Mouse (Mus musculus): ENCODE measurements at regions not wholly inside any gene's neighbourhood (a gene's known extent, or its start where the extent isn't known, plus 50 kb on each side); places are given as distances from the start of the nearest gene placed in this dataset.

DNA sequence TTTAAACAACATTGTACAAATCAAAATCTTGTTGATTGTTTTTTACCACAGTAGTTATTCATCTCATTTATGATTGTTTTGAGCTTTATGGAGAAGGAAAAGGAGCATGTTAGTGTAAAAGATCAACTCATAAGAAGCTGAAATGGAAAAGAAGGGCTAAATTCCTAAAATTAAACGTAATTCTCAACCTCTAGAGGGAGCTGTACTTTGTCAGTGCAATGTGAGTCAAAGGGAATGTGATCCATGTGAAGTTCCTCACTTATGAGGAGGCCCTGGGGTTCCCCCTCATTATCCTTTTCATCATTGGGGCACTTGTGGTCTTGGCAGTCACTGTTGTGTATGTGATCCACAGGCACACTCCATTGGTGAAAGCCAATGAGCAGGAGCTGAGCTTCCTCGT is 54.0 kb upstream of the Vmn2r7 start:
- no peak for DNase-seq (ENCODE audit: low spot score in 2 of 2)

DNA sequence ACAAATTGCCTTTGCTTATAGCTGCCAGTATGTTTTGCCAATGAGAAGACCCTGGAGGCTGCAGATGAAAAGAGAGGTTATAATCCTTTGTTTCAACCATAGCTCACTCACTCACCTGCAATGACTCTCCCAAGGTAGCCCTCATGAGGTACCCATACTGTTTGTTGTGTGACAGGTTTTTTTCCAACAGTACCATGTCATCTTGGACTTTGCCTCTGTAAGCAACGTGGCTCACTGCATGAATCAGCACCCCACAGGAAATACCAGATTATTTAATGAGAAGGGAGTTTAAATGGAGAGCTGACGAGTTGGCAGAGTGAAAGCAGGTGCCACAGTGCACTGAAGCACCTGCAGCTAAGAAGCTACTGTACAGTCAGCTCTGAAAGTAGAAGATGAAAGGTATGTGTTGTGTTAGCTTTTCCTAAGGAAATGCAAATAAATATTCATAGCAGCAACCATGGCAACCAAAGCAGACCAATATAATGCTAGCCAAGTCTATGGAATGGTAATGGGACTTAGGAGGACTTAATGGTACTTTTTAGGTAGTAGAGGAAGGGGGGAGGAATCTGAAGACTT is 56.8 kb upstream of the Vmn2r7 start:
- DNase-seq (ENCODE audit: low spot score in 2 of 2): no peak

DNA sequence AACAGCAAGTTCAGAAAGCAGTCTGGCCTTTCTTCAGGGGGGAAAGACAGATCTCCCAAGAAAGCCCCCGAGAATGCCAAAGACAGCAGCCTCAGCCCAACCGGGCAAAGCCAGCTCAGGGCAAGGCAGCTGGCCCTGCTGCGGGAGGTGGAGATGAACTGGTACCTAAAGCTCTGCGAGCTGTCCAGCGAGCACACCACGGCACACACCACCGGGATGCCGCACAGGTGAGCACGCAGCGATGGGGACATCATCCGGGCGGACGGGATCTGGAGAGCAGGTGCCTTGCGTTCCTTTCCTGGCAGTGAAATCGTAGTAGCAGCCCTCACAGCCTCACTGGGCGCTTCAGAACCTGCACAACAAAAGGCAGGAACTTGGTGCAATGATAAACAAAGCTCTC is 104.7 kb upstream of the Vmn2r7 start:
- no peak for DNase-seq (ENCODE audit: low spot score in 2 of 2)

DNA sequence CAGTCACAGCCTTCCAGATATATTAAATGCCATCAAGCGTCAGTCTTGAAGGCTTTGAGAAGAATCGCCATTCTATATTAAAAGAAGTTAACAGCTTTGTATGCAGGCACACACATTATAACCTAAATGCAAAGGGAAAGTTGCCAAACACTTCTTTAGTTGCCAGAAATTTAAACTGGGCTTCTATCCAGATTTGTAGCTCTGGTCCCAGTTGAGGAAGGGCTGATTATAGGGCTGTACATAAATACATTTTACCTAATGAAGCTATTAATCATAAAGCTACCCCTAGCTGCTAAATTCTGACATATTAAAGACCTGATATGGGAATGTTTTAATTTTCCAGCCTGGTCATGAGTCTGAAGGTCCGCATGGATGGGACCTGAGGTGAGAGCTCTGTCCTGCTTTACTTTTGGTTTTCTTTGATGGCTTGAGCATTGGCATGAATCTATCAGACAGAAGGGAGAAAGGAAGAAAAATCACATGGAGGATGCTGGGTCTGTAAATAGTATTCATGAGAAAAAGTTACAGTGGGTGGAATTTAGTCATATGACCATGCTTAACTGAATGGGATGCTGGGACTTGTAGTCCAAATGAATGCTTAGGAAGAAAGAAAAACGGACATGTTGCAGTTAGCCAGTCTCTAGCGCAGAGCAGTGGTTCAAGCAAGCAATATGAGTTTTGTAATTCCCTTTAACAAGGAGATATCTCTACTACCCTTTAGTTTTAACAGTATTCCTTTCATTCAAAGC is 120.3 kb upstream of the Vmn2r7 start:
- no peak for DNase-seq (ENCODE audit: low spot score in 2 of 2)

DNA sequence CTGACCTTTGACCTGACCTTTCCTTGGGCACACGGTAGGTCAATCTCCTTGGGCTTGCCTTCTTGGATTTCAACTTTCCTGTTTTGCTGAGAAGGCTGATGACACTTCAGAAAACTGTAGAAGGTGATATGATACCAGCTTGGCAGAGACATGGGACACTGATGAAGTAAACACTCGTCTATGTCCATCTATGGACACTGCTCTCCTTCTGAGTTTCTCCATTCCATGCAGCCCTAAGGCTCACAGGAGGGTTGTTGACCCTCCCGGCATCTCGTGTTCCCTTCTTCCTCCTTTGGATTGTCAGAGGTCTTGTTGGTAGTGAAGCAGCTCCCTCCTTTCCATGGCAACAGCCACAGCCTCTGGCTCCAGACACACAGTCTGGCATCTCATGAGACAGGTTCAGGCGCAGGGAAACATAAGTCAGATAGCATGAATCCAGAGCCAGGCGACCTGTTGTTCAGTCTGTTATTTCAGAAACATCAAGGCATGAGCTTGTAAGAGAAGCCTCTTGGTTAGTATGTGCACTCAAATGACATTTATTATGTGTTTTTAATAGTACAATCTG is 120.9 kb upstream of the Vmn2r7 start:
- no peak for DNase-seq (ENCODE audit: low spot score in 2 of 2)

DNA sequence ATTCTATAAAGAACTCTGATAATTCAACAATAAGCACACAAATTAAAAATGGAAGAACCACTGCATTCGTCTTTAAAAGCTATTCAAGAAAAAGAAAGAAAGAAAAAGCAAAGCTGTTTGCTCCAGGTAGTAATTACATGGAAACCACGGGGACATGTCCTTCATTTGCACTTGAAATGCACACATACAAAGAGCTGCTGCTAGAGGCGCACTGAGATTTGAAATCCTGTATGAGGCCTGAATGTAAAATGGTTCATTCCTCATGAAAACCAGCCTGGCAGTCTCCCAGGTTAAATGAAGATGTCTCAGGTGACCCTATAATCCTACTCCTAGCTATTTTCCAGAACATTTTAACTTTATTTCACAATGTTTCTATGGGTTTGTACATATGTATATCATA is 123.7 kb upstream of the Vmn2r7 start:
- no peak for DNase-seq (ENCODE audit: low spot score in 2 of 2)

DNA sequence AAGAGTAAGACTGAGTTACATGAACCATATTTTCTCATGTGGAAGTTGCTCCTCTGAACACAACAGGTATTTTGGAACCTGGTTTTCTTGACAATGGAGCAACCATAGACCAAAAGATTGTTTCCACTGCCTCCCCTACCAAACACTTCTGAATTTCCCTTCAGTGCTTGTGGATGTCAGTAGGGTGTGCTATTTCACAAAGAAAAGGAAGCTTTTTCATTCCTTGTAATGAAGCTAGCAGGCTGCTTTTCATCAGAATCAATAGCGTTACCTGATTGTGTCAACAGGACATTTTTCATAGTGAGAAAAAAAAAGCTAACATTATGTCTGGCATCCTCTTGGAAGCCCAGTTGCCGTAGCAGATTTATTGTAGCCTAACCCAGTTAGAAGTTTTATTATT is 124.8 kb upstream of the Kcnab1 start:
- DNase-seq (ENCODE audit: low spot score in 2 of 2): no peak

DNA sequence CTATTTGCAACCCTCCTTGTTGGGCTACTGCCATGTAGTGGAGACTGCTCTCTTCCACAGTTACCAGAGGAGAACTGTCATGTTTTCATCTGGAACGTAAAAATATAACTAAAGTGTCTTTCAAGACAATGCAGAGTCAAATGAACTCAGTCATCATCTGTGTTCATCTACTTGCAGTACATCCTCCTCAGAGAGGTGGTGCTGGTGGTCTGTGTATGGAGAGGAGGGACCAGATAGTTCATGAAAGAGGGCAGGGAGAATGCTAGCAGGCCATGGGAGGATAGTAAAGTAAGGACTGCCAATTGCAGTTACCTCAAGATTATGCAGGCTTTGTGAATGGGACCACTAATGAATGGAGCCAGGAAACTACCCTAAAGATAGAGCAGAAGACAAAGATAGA is 121.5 kb upstream of the Kcnab1 start:
- peak; percentile 39 to 43 for DNase-seq (ENCODE audit: low spot score in 2 of 2)

DNA sequence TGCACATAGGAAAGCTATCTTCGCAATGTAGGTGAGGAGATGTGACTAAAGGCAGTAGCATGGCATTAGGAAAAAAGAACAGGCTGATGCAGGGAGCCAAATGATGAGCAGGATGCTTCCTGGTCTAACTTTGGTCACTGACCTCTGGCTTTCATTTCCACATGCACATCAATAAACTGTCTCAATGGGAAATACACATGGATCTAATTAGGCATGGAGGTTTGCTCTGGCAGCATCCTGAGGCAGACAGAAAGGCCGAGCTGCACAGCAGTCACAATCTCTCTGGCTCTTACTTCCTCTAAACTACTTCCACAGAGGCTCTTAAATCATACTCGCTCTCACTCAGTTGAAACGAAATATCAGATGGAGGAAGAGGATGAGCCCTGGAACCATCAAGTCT is 112.7 kb upstream of the Kcnab1 start:
- DNase-seq (ENCODE audit: low spot score in 2 of 2): no peak

DNA sequence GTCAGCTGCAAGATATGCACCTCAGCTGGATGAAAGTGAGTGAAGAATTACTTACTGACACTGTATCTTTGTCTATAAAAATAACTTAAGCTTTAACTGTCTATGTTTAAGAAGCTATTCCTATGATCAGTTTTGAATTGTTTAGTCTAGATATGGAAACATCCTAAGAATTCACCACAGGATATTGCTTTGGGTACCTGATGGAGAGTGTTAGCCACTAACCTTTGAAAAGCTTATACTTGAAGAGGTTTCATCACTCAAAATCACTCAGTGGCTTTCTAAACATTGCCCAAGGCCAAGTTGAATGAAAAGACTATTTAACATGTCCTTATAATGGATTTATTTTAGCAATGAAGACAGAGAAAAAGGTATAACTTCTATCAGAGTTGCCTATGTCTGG is 111.6 kb upstream of the Kcnab1 start:
- no peak for DNase-seq (ENCODE audit: low spot score in 2 of 2)

DNA sequence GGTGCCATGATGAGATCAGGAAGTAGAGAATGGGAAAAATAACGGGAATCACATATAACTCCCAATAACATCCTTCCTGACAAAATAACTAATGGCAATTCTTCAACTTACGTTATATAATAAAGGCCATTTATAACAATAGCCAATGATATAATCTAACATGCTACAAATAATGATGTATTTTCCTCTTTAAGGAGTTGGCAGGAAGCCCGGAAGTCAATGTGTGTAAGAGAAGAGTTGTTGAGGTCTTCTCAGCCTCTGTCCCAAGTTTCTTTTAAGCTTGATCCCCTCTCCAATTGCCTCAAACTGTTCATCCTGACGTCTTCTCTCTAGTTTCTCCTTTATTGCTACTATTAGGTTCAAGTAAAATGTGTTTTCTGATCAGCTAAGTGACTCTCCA is 108.1 kb upstream of the Kcnab1 start:
- DNase-seq (ENCODE audit: low spot score in 2 of 2): no peak

DNA sequence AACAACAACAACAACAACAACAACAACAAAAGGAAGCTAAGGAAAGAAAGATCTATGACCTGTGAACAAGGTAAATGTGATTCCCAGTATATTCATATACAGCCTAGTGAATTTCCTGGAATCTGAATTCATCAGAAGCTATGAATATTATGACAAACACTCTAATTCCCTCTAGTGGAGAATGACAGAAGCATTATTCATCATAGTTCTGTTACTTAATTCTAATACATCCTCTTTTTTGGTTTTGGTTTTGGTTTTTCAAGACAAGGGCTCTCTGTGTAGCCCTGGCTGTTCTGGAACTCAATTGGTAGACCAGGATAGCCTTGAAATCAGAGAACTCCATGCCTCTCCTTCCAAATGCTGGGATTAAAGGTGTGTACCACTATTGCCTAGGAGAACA is 106.6 kb upstream of the Kcnab1 start:
- DNase-seq (ENCODE audit: low spot score in 2 of 2): no peak

DNA sequence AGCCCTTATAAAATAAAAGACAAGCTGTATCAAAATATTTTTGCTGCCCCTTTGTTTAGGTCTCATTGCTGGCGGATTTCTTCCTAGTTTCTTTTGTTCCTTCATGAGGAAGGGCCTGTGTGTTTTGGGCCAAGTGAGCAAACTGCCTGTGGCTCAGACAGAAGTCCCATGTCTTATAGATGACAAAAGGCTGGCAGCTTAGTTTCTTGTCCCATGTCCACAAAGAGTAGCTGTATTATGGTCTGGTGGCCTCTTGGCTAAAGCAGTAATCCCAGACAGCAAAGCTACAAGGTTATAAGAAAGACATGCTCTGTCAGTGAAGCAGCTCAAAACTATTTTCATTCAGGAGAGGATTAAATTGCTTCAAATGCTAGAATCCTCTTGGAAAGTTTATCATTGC is 103.1 kb upstream of the Kcnab1 start:
- DNase-seq (ENCODE audit: low spot score in 2 of 2): no peak

DNA sequence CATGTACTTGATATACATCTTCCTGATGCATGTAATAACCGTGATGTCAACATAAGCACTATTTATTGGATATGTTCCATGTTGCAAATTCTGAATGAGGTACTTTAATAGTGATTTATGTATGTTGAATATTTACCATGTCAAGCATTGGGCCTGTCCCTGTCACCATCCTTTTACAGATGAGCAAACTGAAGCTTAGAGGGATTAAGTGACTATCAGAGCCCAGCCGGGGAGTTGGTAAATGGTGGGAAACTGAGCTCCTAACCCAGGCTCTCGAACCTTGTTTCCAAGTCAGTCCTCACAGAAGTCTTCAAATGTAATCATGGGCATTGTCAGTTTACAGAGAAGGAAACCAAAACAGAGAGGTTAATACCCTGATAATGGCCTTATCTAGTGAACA is 102.6 kb upstream of the Kcnab1 start:
- DNase-seq (ENCODE audit: low spot score in 2 of 2): no peak

DNA sequence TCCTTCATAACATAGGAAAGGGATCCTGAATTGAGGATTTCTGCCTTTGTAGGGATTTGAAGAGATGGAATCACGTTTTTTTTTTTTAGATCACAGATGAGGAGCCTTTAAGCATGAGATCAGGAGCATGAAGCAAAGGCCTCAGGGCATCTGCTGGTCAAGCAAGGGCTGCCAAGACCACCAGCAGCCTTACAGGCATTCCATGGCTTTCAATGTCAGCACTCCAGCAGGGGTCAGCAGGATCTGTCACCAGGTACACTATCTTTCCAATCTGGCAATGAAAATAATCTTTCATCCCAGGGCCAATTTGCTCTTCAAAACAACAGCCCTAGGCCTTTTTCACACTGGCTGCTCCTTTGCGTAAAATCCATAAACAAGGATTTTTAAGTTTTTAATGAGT is 85.3 kb upstream of the Kcnab1 start:
- no peak for DNase-seq (ENCODE audit: low spot score in 2 of 2)

DNA sequence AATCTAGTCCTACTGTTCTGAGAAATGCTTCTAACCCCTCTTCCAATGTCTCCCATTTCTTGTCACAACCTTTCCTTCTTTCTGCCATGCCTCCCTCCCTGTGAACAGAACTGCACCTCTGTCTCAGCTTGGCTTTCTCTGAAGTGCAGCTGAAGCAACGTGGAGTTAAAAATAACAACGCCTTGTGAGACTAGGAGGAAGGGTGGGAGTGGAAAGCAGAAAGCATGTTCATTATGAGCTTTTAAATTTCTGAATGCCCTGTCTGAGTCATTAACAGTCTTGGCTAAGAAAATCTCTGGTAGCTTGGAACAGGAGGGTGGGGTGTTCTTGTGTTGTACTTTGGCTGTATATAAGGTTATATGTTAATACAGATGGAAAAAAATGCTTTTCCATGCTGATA is 71.6 kb upstream of the Kcnab1 start:
- DNase-seq (ENCODE audit: low spot score in 2 of 2): peak; percentile 21 to 34

DNA sequence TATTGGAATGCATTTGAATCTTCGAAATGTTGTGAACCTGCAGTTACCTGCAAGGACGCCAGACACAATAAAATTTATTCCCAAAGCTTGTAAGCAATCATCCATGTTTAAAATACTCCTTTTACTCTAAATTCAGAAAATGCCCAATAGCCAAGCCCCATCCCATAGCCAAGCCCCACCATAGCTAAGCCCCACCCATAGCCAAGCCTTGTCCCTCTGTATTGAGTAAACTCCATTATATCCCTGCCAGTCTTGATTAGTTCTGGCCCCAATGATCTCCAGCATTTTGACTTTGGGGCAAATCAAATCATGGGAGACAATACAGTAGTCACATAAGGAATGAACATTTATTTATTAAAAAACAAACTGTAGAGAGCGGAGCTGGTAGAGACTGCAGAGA is 61.3 kb upstream of the Kcnab1 start:
- no peak for DNase-seq (ENCODE audit: low spot score in 2 of 2)

DNA sequence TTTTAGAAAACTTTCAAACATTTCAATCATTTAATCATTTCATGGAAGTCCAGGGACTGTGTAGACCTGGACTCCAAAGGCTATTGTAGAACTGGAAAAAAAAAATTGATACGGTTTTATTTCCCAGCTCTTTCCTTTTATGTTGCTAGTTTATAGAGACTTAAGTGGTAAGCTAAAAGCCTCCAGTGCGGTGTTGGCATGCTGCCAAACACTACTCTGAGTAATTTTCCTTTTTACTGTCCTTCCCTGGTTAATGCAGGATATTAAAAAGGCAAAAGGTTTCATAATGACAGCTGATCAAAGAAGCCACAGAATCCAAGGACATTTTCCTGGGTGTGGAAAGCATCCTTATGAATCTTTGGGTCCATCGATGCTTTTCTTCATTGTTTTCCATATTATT is 53.8 kb upstream of the Kcnab1 start:
- DNase-seq (ENCODE audit: low spot score in 2 of 2): no peak
